Mouse (Mus musculus) kidney, postnatal 36 days (tissue): ENCODE data around the gene Tfeb.

Experiments used
- DNase-seq, 2 experiments: peaks; one replicate each; pipeline ENCODE4 v3.0.0; 2021 to 2022; ENCODE audit warnings: mixed read lengths in 2 of 2

Gene Tfeb

GRCm38 (mm10) chr17:47788996-47789395 is 52.2 kb downstream of the Tfeb start:
- DNase-seq: no peak

DNA sequence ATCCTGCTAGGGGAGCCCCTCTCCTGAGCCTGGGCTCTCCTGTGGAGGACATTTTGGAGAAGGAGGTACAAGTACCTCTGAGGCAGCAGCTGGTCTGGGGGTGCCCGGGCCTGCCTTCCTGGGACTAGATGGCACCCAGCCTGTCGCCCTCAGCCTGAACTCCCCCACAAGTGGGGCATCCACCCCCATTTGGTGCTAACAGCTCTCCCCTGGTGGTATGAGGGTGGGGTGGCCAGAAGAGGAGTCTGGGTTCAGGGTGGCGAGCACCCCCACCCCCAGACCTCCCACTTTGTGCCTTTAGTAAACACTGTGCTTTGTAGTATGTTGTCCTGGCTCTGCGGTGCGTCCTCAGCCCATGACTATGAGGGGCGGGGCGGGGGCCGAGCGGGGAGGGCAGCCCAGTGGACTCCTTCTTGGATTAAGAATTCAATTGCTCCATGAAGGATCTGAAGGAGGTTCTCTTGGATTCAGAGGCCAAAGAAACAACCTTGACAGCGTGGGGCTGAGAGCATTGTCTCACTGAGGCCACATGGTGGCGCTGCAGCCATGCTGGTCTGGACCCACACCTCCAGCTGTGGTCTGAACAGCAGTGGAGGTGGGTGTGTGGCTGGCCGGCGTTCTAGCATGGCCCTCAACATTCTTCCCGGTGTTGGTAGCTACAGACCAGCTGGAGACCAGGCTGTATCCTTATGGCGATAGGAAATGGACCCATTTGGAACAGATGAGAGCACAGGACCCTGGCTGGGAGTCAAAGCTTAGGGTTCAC is 55.5 kb downstream of the Tfeb start:
- peak; percentile 57 to 82 for DNase-seq

DNA sequence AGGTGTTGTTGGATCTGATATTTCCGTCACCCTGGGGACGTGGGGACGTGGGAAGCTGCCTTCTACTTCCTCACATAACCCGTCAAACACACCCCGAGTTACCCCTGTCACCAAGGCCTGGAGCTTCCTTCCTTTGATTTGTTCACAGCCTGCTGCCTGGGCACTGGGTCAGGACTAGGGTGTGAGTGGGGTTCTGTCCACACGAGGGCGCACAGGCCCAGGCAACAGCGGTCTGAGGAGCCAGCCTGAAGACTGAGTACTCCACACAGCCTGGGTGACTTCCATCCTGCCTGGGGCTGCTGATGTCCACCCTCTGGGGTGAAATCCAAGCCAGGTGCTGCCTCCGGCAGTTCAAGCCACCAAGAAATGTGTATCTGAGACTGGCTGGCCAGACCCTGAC is 56.5 kb downstream of the Tfeb start:
- DNase-seq: peak; percentile 84 to 95

DNA sequence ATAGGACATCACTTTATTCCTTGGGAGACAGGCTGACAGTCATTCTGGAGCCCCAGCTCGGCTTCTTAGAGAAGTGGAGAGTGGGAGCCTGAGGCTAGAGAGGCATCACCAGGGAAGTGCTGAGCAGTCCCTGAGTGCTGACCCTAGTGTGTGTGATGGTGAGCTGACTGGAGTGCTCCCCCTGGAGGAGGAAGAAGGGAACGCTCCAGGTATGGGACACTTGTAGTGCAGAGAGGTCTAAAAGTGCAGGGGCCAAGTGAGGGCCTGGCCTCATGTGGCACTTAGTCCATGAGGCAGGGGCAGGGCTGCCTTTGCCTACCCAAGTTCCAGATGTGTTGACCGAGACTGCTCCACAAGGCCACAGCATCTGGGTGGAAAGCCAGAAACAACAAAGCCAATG is 58.6 kb downstream of the Tfeb start:
- peak; percentile 61 to 82 for DNase-seq

DNA sequence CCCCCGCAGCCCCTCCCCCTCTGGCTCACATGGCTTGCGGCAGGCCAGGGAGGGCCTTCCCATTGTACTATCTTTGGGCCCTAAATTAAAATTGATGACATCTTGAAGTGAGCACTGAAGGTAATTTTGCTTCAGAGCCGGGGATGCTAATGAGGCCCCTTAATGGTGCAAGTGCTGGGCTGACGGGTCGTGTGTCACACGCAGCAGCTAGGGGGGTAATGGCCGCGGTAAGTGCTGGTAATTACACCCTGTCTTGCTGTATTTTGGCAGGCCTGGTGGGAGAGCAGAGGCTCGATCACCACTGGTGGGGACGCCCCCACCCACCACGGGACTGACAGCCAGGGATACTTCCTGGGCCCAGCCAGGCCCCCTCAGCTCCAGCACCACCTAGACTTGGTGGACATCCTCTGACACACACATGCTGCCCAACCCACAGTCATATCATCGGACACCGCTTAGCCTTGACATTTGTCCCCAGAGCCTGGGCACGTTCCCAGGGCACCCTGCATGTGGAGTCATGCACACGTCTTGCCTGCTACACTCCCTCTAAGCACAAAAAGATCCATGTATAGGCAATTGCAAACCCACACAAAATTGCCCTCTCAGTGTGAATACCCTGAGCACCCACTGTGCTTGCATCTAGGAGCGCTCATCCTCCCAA is 59.5 kb downstream of the Tfeb start:
- no peak for DNase-seq

DNA sequence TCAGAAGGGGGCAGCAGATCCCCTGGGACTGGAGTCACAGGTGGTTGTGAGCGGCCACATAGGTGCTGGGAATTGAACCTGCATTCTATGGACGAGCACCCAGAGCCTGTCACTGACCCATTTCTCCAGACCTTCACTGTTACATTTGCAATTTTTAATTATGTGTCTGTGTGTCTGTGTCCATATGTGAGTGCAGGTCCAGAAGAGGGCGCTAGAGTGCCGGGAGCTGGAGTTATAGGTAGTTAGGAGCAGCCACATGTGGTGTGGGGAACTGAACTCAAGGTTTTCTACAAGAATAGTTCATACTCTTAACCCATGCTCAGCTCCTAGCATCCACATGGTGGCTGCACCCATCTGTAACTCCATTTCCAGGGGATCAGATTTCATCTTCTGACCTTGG is 60.1 kb downstream of the Tfeb start:
- peak in 1 of 2 experiments; percentile 62 for DNase-seq

GRCm38 (mm10) chr17:47797383-47797782 is 60.6 kb downstream of the Tfeb start:
- DNase-seq: no peak

- peak; percentile 46 to 56 for DNase-seq
These were observed 66.0 kb downstream of the Tfeb start for GRCm38 (mm10) chr17:47802806-47803205.

DNA sequence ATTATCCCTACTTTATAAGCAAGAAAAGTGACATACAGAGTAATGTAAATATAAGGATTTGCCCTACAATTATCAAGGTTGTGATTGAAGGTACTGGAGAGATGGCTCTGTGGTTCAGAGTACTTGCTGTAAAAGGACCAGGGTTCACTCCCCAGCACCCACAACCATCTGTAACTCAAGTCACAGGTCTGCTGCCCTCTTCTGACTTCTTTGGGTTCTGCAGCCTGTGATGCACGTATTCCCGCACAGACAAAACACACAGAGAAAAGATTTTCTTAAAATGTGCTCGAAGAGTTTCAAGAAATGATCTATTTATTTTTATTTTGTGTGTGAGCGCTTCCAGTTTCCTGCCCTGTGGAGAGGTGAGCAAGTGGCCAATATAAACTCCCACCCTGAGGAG is 66.8 kb downstream of the Tfeb start:
- DNase-seq: no peak

DNA sequence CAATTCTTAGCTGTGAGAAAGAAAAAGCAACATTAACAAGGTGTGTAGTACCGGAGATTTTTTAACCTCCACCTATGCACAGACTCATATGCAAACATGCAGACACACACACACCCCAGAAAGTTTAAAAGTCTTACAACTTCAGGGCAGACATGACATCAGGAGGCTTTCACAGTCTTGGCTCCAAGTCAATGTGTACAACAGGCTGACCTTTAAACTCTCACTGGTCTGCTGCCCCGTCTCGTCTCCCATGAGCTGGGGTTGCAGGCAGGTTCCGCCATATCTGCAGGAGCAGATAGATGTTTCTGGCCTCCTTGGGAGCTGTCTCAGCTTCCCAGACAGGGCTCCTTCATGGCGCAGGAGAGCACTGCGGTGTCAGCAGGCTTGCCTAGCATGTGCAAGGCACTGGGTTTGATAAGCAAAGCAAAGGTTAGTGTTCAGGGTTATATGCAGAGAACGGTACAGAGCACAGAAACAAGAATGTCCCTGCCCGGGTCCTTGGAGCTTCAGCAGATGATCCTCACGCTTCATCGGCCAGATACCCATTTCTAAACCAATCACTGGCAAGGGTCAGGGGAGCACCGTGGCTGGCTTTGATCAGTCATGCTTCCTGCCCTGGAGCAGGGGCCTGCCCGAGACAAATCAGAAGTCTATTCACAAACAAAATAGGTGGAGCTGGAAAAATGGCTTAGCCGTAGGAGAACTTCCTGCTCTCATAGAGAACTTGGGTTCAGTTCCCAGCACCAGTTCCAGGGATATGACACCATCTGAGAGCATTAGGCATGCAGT is 68.4 kb downstream of the Tfeb start:
- peak in 1 of 2 experiments; percentile 38 for DNase-seq

DNA sequence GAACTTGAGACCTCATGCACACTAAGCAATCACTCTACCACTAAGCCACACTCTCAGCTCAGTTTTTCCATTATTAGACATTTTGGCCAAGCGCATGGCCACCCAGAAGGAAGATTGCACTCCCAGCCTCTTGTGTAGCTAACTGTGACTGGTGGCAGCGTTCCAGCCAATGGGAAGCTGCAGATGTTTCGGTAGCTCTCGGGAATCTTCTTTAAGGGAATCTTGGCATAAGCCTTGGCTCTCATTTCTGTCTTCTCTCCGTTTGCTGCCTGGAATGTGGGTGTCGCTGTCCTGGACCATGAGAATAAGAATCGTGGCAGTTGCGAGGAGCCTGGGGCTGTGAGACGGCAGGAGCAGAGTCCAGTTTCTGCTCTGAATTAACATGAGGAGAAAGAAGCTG is 69.4 kb downstream of the Tfeb start:
- peak; percentile 41 to 45 for DNase-seq

- no peak for DNase-seq
These were observed 74.5 kb downstream of the Tfeb start for GRCm38 (mm10) chr17:47811265-47811800.

- no peak for DNase-seq
These were observed 75.4 kb downstream of the Tfeb start for GRCm38 (mm10) chr17:47812200-47812599.

- DNase-seq: peak; percentile 22 to 46
These were observed 76.8 kb downstream of the Tfeb start for GRCm38 (mm10) chr17:47813616-47814015.

DNA sequence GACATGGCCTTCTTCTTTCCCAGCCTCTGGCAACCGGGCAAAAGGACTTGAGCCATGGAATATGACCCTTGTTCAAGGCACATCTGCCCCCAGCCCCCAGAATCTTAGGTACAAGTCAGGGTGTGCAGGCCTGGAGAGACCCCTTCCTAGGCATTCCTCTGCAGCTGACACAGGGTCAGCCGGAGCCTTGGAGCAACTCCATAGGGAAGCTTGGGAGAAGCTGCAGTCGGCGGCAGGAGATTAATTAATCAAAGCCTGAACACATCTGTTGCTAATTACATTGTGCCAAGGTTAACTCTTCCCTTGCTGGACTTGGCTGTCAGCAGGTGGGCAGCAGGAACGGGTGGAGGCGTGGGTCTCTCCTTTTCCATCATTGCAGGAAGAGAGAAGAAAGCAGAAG is 77.7 kb downstream of the Tfeb start:
- no peak for DNase-seq

DNA sequence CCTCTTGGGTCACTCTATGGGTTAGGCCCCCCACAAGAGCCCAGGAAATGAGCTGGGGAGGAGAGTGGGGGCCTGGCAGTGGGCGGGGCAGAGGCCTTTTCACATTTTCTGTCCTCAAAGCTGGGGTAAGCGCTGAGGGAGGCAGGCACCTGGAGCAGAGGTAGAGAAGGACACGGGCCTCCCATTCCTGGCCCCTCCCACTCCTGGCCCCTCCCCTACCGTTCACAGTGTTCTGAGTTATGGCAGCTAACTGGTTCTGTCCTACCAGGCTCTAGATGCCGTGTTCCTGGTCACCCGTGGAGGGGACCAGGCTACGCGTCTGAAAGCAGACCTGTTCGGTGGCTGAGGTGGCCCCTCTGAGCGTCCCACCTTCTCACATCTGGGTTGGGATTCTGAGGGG is 78.6 kb downstream of the Tfeb start:
- peak in 1 of 2 experiments; percentile 54 for DNase-seq

- DNase-seq: no peak
These were observed 81.4 kb downstream of the Tfeb start for GRCm38 (mm10) chr17:47818038-47818725.

- no peak for DNase-seq
These were observed 84.5 kb downstream of the Tfeb start for GRCm38 (mm10) chr17:47821339-47821738.

DNA sequence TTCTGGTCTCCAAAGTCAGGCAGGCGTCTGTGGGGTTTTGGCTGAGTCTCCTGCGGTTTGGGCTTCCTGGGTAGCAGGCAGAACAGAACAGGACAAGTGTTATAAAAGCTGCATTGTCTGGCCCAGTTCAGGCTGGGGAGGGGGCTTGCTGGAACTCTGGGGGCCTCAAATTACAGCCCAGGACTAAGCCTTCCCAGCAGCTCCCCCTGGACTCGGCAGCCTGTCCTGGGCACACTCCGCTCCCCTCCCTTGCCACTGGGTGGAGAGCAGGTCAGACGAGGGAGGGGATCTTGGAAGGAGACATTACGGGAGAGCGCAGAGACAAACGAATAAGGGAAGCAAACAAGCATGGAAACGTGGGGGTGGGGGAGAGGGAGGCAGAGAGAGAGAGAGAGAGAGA is 94.3 kb downstream of the Tfeb start:
- no peak for DNase-seq

DNA sequence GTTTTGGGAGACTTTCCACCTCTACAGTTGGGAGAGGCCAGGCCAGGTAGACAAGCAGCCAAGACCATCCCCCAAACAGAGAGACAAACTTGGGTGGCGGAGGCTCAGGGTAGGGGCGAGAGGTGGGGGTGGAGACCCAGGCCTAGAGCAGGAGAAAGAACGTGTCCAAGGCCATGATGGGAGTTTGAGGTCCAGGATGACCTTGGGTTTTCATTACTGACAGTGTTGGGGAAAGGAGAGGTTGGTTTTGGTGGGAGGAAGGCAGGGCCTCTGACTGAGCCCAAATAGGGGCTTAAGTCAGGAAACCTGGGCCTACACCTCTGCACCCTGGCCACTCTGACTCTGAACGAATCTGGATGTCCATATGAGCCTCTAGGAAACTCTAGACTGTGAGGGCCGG is 94.9 kb downstream of the Tfeb start:
- DNase-seq: no peak

DNA sequence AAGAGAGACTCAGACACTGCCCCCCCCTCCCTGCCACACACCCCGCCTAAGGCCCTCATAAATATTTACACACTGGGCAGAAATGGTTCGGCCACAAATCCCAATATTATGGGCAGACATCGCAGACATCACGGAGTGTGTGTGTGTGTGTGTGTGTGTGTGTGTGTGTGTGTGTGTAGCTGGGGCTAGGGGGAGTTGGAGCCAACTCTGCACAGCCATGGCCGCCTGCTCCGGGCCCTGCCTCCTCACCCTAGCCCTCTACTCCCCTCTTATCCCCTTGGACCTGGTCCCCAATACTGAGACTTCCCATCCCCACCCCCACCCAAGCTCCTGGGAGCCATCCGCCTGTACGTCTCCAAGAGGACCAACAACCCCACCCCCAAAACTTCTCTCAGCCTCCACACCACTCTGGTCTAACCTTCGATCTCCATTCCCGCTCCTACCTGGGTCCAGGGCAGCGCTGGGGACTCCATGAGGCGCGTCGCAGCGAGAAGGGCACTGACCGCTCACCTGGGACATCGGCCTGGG is 95.7 kb downstream of the Tfeb start:
- peak in 1 of 2 experiments; percentile 27 for DNase-seq

DNA sequence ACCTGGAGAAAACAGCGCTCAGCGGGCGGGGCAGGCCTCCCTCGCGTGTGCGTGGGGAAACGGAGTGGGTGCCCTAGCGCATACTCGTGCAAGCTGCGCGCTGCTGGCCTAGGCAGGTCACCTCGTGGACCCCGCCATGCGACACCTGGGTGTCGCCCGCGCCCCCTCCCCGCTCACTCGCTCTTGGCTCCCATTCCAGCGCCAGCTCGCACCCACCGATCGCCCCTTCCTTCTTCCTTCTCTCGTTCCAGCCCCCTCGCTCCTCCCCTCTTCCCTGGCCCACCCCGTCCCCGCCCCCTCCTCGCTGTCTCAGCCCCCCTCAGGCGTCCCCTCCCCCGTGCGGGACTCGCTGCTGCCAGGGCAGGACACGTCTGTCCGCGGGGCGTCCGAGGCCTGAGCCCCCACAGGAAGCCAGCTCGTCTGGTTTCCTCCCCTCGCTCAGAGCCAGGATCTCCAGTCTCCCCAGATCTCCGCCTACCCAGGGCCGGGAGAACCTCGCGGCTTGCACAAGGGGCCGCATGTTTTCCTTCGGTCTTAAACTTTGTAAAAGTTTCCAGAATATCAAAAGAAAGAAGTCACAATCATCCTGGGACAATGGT is 96.3 kb downstream of the Tfeb start:
- DNase-seq: peak; percentile 38 to 64
